ENCODE assay signal across 8 mouse cellular contexts in the genomic region with DNA sequence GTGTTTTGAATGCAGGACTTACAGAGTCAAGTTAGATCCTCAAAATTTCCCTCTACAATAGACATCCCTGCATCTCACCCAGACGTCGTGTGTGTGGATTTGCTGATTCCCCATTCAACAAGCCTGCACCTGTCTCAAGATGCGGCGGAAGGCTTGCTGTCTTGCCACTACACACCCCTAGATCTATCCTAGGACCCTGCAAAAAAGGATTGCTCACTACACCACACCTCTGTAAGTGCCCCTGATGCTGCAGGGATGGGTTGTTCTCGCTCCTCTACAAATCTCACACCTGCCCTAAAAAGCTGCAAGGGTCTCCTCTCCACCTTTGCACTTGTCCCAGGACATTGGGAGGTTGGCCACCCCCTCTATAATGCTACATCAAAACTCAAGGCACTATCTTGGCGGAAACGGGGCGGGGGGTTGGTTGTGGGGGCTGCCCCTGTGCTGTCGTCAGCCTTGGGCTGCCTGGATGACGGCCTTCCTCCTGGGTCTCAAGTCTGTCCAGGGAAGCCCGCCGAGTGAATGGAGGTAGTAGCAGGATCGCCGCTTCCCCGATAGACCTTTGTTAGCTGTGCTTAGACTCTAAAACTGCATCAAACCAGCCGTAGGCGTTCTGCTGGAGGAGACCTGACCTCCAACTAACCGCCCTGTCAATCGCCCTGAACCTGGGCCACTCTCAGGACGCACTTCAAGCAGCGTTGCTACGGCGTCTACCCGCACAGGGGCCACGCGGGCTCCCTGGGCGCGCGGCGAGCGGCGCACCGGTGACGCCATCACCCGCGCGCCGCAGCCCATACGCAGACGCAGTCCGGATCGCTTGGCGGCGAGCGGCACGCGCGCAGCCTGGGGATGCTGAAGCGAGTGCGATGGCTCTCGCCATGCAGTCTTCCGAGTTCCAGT. TPM values are rescaled to one million over a fixed set of nuclear protein-coding genes. Genes with fewer than 3 reads are reported as not detected.
DNase-seq lines count a peak whose midpoint lies in the region; ATAC-seq lines count a peak whose summit lies in the region.

A gene (plus strand): TSS at position 492 of the 900 bp plus-strand sequence.
A gene (minus strand): TSS at position 741 of the 900 bp plus-strand sequence.

- peak within 1 kb of the TSS; percentile 76 for H3K27ac ChIP-seq in heart, embryonic 15.5 days
- H3K27ac ChIP-seq in liver, embryonic 16.5 days (ENCODE audit: low read length): no peak within 1 kb of the TSS
- peak within 1 kb of the TSS; percentile 84 for H3K27ac ChIP-seq in neural tube, embryonic 13.5 days (replicated peaks)

- WGBS in heart, embryonic 15.5 days: 5% methylated on average over 52 of the region's 52 CpGs
- 5% methylated on average over 52 of the region's 52 CpGs for WGBS in liver, embryonic 16.5 days (ENCODE audit: insufficient replicate concordance)
- WGBS in neural tube, embryonic 13.5 days: 6% methylated on average over 52 of the region's 52 CpGs

- H3K36me3 ChIP-seq in heart, embryonic 15.5 days: no peaks in the 10 kb centered on the region
- no peaks in the 10 kb centered on the region for H3K36me3 ChIP-seq in liver, embryonic 16.5 days (ENCODE audit: control insufficient read depth, insufficient read depth)
- no peaks in the 10 kb centered on the region for H3K36me3 ChIP-seq in neural tube, embryonic 13.5 days

- H3K4me3 ChIP-seq in heart, embryonic 15.5 days: peak within 1 kb of the TSS; percentile 84
- H3K4me3 ChIP-seq in liver, embryonic 16.5 days (ENCODE audit: low read depth, low read length): peak within 1 kb of the TSS; percentile 80
- peak within 1 kb of the TSS; percentile 93 for H3K4me3 ChIP-seq in neural tube, embryonic 13.5 days

- peak within 1 kb of the TSS; percentile 95 for H3K4me2 ChIP-seq in heart, embryonic 15.5 days
- peak within 1 kb of the TSS; percentile 89 for H3K4me2 ChIP-seq in liver, embryonic 16.5 days (ENCODE audit: low read depth, low read length)
- peak within 1 kb of the TSS; percentile 96 for H3K4me2 ChIP-seq in neural tube, embryonic 13.5 days

- H3K9me3 ChIP-seq in heart, embryonic 15.5 days (replicated peaks): no peaks in the 10 kb centered on the region
- H3K9me3 ChIP-seq in liver, embryonic 16.5 days (replicated peaks; ENCODE audit: control insufficient read depth, low read length): no peaks in the 10 kb centered on the region
- H3K9me3 ChIP-seq in neural tube, embryonic 13.5 days: no peaks in the 10 kb centered on the region

- DNase-seq in CD8-positive naive resting alpha-beta T cell, adult 2 months (ENCODE audit: low read depth in 2 of 2, low spot score in 2 of 2): peak; percentile 62 to 65
- peak; percentile 73 for DNase-seq in brain, embryonic 18.5 days (ENCODE audit: low read depth, low spot score)
- DNase-seq in kidney, postnatal 25 days: peak; percentile 70 to 85
- DNase-seq in telencephalon, adult 2 months (ENCODE audit: low read depth, low spot score): peak; percentile 59

- no peaks in the 10 kb centered on the region for H3K27me3 ChIP-seq in heart, embryonic 15.5 days
- H3K27me3 ChIP-seq in liver, embryonic 16.5 days (ENCODE audit: control insufficient read depth, insufficient read depth, low read depth, low read length): no peaks in the 10 kb centered on the region
- H3K27me3 ChIP-seq in neural tube, embryonic 13.5 days: no peaks in the 10 kb centered on the region

- H3K4me1 ChIP-seq in heart, embryonic 15.5 days (replicated peaks): peaks cover 18% of the 10 kb centered on the region
- peaks cover 16% of the 10 kb centered on the region for H3K4me1 ChIP-seq in liver, embryonic 16.5 days (ENCODE audit: control insufficient read depth, low read depth, low read length)
- H3K4me1 ChIP-seq in neural tube, embryonic 13.5 days (replicated peaks): peaks cover 24% of the 10 kb centered on the region

- 0 out of 2 replicates have a peak, but pooled peaks have one; percentile 53 for ATAC-seq in erythroid progenitor cell, adult 5-6 weeks (replicated peaks; ENCODE audit: low FRiP score, poor library complexity, severe bottlenecking)
- ATAC-seq in heart, embryonic 15.5 days (replicated peaks; ENCODE audit: insufficient number of reproducible peaks, insufficient read depth, low FRiP score, low read depth): peak; percentile 91
- peak; percentile 87 for ATAC-seq in liver, embryonic 16.5 days (ENCODE audit: low read depth)
- ATAC-seq in neural tube, embryonic 13.5 days (ENCODE audit: low read depth): peak; percentile 96

- H3K9ac ChIP-seq in heart, embryonic 15.5 days: peak within 1 kb of the TSS; percentile 81
- peak within 1 kb of the TSS; percentile 67 for H3K9ac ChIP-seq in liver, embryonic 16.5 days (ENCODE audit: low read depth, low read length)
- peak within 1 kb of the TSS; percentile 85 for H3K9ac ChIP-seq in neural tube, embryonic 13.5 days

RNA-seq across cellular contexts. Expression of the first gene that starts in this region (rescaled TPM):
- 4.0 and 8.8 TPM in 2 replicates for total RNA-seq in erythroid progenitor cell, adult 5-6 weeks (2015; ENCODE audit: low replicate concordance)
- 1.5 and 5.4 TPM in 2 replicates for total RNA-seq in erythroid progenitor cell, adult 5-6 weeks (2017; ENCODE audit: low replicate concordance)
- polyA plus RNA-seq in heart, embryonic 15.5 days (2015; fragmentation: Nextera tagmentation; extraction: Ambion mirVana): 29.2 and 31.7 TPM in 2 replicates
- 12.3 and 13.3 TPM in 2 replicates for polyA plus RNA-seq in liver, embryonic 16.5 days (2015; fragmentation: Nextera tagmentation; extraction: Ambion mirVana)
- polyA plus RNA-seq in neural tube, embryonic 13.5 days (2015; fragmentation: Nextera tagmentation; extraction: Ambion mirVana): 33.1 and 40.4 TPM in 2 replicates

RNA-seq across cellular contexts. Expression of the second gene that starts in this region (rescaled TPM):
- total RNA-seq in erythroid progenitor cell, adult 5-6 weeks (2015; ENCODE audit: low replicate concordance): not detected in 2 replicates
- not detected in 2 replicates for total RNA-seq in erythroid progenitor cell, adult 5-6 weeks (2017; ENCODE audit: low replicate concordance)
- polyA plus RNA-seq in heart, embryonic 15.5 days (2015; fragmentation: Nextera tagmentation; extraction: Ambion mirVana): 0.04 and 0.26 TPM in 2 replicates
- polyA plus RNA-seq in liver, embryonic 16.5 days (2015; fragmentation: Nextera tagmentation; extraction: Ambion mirVana): 0.14 and 0.28 TPM in 2 replicates
- polyA plus RNA-seq in neural tube, embryonic 13.5 days (2015; fragmentation: Nextera tagmentation; extraction: Ambion mirVana): 0.38 and 0.59 TPM in 2 replicates
